Mouse (Mus musculus) kidney, embryonic 14.5 days (tissue): ENCODE data around the gene Lsmem1. TPM values are rescaled to one million over a fixed set of nuclear protein-coding genes. Genes with fewer than 3 reads are reported as not detected.

Source experiments
- ATAC-seq: fragments of 200-750 bp; cut with Nextera tagmentation; 2 replicates; pipeline ENCODE4 v1.8.0; 2017; ENCODE audit warnings: moderate number of reproducible peaks, mild to moderate bottlenecking, moderate TSS enrichment, moderate library complexity; ENCODE audit not compliant: low FRiP score, low TSS enrichment
- H3K27ac ChIP-seq: fragments of 300-500 bp; sonication (generic); 2 replicates; pipeline ENCODE4 v1.5.1; 2014; ENCODE audit warnings: low read depth, mild to moderate bottlenecking, low read length, moderate library complexity, mixed read lengths
- H3K27me3 ChIP-seq: fragments of 300-500 bp; sonication (generic); 2 replicates; pipeline ENCODE4 v1.6.1; 2014; ENCODE audit warnings: mild to moderate bottlenecking, low read length; ENCODE audit not compliant: control insufficient read depth, insufficient read depth
- H3K36me3 ChIP-seq: fragments of 300-500 bp; sonication (generic); 2 replicates; pipeline ENCODE4 v1.6.1; 2014; ENCODE audit warnings: low read length, mixed read lengths; ENCODE audit not compliant: control insufficient read depth, insufficient read depth
- H3K4me1 ChIP-seq: fragments of 300-500 bp; sonication (generic); 2 replicates; pipeline ENCODE4 v1.6.1; 2014; ENCODE audit warnings: low read length, mixed read lengths; ENCODE audit not compliant: control insufficient read depth, insufficient read depth
- H3K4me2 ChIP-seq: fragments of 300-500 bp; sonication (generic); replicated peaks from 2 replicates; pipeline ENCODE4 v1.6.1; 2014; ENCODE audit warnings: low read depth, mild to moderate bottlenecking, low read length
- H3K4me3 ChIP-seq: fragments of 300-500 bp; sonication (generic); 2 replicates; pipeline ENCODE4 v1.5.1; 2014; ENCODE audit warnings: mild to moderate bottlenecking, low read length
- H3K9ac ChIP-seq: fragments of 300-500 bp; sonication (generic); 2 replicates; pipeline ENCODE4 v1.6.1; 2014; ENCODE audit warnings: low read depth, mild to moderate bottlenecking, low read length, moderate library complexity
- H3K9me3 ChIP-seq: fragments of 300-500 bp; sonication (generic); 2 replicates; pipeline ENCODE4 v1.6.1; 2016; ENCODE audit warnings: low read length; ENCODE audit not compliant: control insufficient read depth
- WGBS: fragments of 180-500 bp; shearing (Covaris S2); extraction: QIAGEN DNeasy Blood & Tissue Kit; methylation state at CpG from one replicate; pipeline ENCODE4 v1.1.7; 2014; 5-methylcytosine and 5-hydroxymethylcytosine counted together
- polyA plus RNA-seq: library from polyadenylated mRNA; unstranded; fragments of >200 nt; fragmentation: Nextera tagmentation; extraction: Ambion mirVana; gene quantifications from 2 replicates; pipeline ENCODE4 v1.2.1, GENCODE M21; 2014

Gene Lsmem1
- polyA plus RNA-seq, 1 experiment from 2014 or later: not detected

GRCm38 (mm10) chr12:40232231-40232630 is 32.9 kb upstream of the Lsmem1 start:
- no peaks in the 10 kb centered on the region for H3K27me3 ChIP-seq
- H3K9me3 ChIP-seq: no peaks in the 10 kb centered on the region
- no peak overlapping the region for H3K27ac ChIP-seq
- H3K9ac ChIP-seq: no peak overlapping the region
- ATAC-seq: no peak
- no peak overlapping the region for H3K4me3 ChIP-seq
- whole genome bisulfite sequencing: 86% methylated on average over 1 of the region's 1 CpGs
- no peaks in the 10 kb centered on the region for H3K36me3 ChIP-seq
- H3K4me2 ChIP-seq: no peak overlapping the region
- no peaks in the 10 kb centered on the region for H3K4me1 ChIP-seq

GRCm38 (mm10) chr12:40231632-40232031 is 32.3 kb upstream of the Lsmem1 start:
- H3K36me3 ChIP-seq: no peaks in the 10 kb centered on the region
- H3K27me3 ChIP-seq: no peaks in the 10 kb centered on the region
- no peak overlapping the region for H3K27ac ChIP-seq
- ATAC-seq: no peak
- no peaks in the 10 kb centered on the region for H3K9me3 ChIP-seq
- WGBS: 93% methylated on average over 2 of the region's 2 CpGs
- H3K4me2 ChIP-seq: no peak overlapping the region
- no peak overlapping the region for H3K9ac ChIP-seq
- no peaks in the 10 kb centered on the region for H3K4me1 ChIP-seq
- no peak overlapping the region for H3K4me3 ChIP-seq

GRCm38 (mm10) chr12:40224171-40224880 is 25.0 kb upstream of the Lsmem1 start:
- no peak for ATAC-seq
- Histone ChIP-seq H3K4me1 (peaks cover 15% of the 10 kb centered on the region), H3K27me3 (no peaks in the 10 kb centered on the region), H3K4me2 (no peak overlapping the region; the same call in 1 of the 2 replicates), H3K9ac (no peak overlapping the region), H3K9me3 (no peaks in the 10 kb centered on the region), H3K4me3 (no peak overlapping the region), H3K27ac (no peak overlapping the region), H3K36me3 (no peaks in the 10 kb centered on the region)
- WGBS: 93% methylated on average over 9 of the region's 9 CpGs

- Histone ChIP-seq H3K27ac (no peak overlapping the region), H3K9ac (peak overlapping the region; percentile 51), H3K9me3 (no peaks in the 10 kb centered on the region), H3K4me1 (peaks cover 15% of the 10 kb centered on the region), H3K4me3 (peak overlapping the region; percentile 93), H3K36me3 (no peaks in the 10 kb centered on the region), H3K4me2 (peak overlapping the region; percentile 68), H3K27me3 (no peaks in the 10 kb centered on the region)
- ATAC-seq: no peak
- 30% methylated on average over 10 of the region's 10 CpGs for WGBS
Observed at GRCm38 (mm10) chr12:40223676-40224075, 24.4 kb upstream of the Lsmem1 start.

- Histone ChIP-seq H3K4me3 (peak overlapping the region; percentile 93), H3K36me3 (peaks cover under 1% of the 10 kb centered on the region; the same call in 1 of the 2 replicates), H3K4me1 (peaks cover 15% of the 10 kb centered on the region), H3K4me2 (peak overlapping the region; percentile 68), H3K27me3 (no peaks in the 10 kb centered on the region), H3K27ac (peak overlapping the region; percentile 97), H3K9me3 (no peaks in the 10 kb centered on the region), H3K9ac (peak overlapping the region; percentile 95)
- under 1% methylated on average over 47 of the region's 47 CpGs for WGBS
- ATAC-seq: peak; percentile 99
Observed at GRCm38 (mm10) chr12:40223082-40223619, 23.9 kb upstream of the Lsmem1 start.

GRCm38 (mm10) chr12:40222251-40223081 is 23.2 kb upstream of the Lsmem1 start:
- H3K9me3 ChIP-seq: no peaks in the 10 kb centered on the region
- peak overlapping the region; percentile 93 for H3K4me3 ChIP-seq
- ATAC-seq: peak; percentile 97
- under 1% methylated on average over 81 of the region's 81 CpGs for WGBS
- H3K27me3 ChIP-seq: no peaks in the 10 kb centered on the region
- H3K27ac ChIP-seq: peak overlapping the region; percentile 97
- peak overlapping the region; percentile 95 for H3K9ac ChIP-seq
- peak overlapping the region; percentile 62 for H3K4me2 ChIP-seq
- peaks cover 15% of the 10 kb centered on the region for H3K4me1 ChIP-seq
- H3K36me3 ChIP-seq: peaks cover 3% of the 10 kb centered on the region; the same call in 1 of the 2 replicates

GRCm38 (mm10) chr12:40221611-40222010 is 22.3 kb upstream of the Lsmem1 start:
- Histone ChIP-seq H3K9me3 (no peaks in the 10 kb centered on the region), H3K4me2 (peak overlapping the region; percentile 62), H3K36me3 (peaks cover 7% of the 10 kb centered on the region; the same call in 1 of the 2 replicates), H3K27me3 (no peaks in the 10 kb centered on the region), H3K9ac (peak overlapping the region; percentile 95), H3K4me1 (peaks cover 15% of the 10 kb centered on the region), H3K27ac (no peak overlapping the region), H3K4me3 (peak overlapping the region; percentile 93)
- ATAC-seq: no peak
- 15% methylated on average over 5 of the region's 5 CpGs for WGBS

GRCm38 (mm10) chr12:40220896-40221295 is 21.6 kb upstream of the Lsmem1 start:
- Histone ChIP-seq H3K4me1 (peaks cover 15% of the 10 kb centered on the region), H3K9ac (peak overlapping the region; percentile 95; the same call in 1 of the 2 replicates)
- 21% methylated on average over 3 of the region's 3 CpGs for WGBS

More at GRCm38 (mm10) chr12:40220896-40221295, 21.6 kb upstream of the Lsmem1 start:
- Histone ChIP-seq H3K27me3 (no peaks in the 10 kb centered on the region), H3K9me3 (no peaks in the 10 kb centered on the region), H3K36me3 (peaks cover 14% of the 10 kb centered on the region), H3K4me3 (peak overlapping the region; percentile 93), H3K4me2 (peak overlapping the region; percentile 62), H3K27ac (no peak overlapping the region)
- no peak for ATAC-seq
